Mouse (Mus musculus) right cerebral cortex, postnatal 14 days (tissue): Measurements from ENCODE around the gene Ndufa12.

ENCODE experiments used
- DNase-seq: peaks from one replicate; pipeline ENCODE4 v3.0.0; 2022

Ndufa12 gene

DNA sequence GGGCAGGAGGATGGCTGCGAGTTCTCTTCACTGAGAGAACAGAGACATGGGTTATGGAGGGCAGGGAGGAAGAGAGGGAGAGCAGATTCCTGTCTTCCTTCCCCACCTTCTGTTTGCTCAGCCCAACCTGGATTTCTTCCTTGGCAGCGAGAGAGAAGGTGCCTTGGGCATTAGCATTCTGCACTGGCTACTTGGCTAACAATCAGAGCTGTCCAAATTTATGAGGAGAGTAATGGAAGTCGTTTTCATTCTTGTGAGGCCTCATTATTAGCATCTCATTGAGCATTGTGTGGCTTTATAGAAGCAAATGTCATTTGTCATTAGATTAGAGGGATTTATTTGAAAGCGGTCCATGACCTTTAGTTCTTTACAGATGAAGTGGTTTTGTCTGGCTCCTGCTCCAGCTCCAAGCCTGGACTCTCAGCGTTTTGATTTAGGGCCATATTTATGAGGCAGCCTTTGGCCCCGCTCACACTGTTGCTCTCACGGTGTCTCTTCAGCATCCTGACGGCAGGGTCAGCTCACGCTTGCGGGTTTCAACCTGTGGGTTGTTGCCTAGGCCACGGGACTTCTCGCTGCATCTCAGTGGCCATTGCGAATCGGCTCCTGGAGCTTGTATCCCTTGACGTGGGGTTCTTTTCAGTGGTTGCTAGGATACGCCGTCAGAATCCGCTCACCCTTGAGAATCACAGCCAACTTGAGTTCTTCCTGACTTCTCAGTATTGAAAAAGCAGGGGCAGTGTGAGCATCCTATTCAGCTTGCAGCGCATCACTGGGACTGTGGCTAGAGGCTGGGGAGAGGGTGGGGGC lies 31.9 kb downstream of the Ndufa12 start:
- DNase-seq: peak; percentile 37

GRCm38 (mm10) chr10:94231025-94231424 lies 32.5 kb downstream of the Ndufa12 start:
- DNase-seq: no peak

GRCm38 (mm10) chr10:94235200-94235599 lies 36.7 kb downstream of the Ndufa12 start:
- DNase-seq: no peak

GRCm38 (mm10) chr10:94241346-94241745 lies 42.8 kb downstream of the Ndufa12 start:
- DNase-seq: no peak

GRCm38 (mm10) chr10:94247748-94248349 lies 49.3 kb downstream of the Ndufa12 start:
- no peak for DNase-seq

DNA sequence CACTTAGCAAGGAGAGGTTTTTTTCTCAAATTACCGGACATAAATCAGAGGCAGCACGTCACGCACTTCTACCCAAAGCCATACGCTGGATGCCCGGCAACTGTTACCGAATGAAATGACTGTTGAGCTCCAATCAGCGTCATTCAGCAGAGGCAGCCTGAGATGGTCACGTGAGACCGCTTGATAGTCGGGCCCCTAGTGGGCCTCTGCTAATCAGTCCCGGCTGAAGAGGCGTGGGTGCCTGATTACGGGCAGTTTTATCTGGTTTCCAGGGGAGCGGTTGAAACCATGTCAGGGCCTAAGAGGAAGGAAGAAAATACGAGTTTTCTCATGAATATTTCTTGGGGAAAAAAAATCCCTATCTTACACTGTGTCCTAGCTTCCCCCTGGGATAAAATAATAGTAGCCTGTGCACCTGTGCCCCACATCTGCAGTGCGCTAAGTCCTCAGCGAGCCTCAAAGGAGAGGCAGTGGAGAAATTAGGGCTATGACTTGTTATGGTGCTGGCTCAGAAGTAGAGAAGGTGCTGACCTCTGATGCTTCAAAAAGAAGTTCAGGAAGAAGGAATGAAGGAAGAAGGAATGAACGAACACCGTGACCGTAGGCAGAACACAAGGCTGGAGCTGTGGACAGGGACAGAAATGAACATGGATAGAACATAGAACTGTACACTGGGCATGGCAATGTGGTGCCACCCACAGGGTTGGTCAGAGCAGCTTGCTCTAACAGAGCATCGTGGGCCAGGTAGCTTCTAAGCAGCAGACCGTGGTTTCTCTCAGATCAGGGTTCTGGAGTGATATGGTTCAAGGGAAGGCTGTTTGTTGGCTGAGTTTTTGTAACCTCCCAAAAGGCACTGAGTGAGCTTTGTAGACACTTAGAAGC lies 51.3 kb downstream of the Ndufa12 start:
- peak; percentile 11 for DNase-seq

DNA sequence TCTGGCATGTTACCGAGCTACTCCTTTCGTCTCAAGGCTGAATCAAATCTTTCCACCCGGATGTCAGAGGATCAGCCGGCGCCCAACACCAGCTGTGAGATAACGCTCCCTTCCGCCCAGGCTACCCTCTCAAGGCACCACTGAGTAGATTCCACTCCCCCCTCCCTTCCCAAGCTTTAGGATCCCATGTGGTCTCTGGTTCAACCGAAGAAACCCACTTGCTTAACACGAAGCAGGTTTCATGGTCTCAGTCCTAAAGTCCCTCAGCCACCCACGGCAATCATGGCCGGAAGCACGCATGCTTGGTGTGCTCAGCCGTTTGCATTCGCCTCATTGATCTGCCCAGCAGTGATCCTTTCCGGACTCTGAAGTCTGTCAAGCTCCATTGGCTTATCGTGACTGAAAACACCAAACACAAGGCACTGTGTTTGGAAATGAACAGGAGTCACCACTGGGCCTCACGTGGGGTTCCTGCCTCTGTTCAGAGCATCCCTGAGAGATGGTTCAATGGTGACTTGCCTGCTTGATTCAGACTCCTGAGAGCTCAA lies 54.8 kb downstream of the Ndufa12 start:
- no peak for DNase-seq

DNA sequence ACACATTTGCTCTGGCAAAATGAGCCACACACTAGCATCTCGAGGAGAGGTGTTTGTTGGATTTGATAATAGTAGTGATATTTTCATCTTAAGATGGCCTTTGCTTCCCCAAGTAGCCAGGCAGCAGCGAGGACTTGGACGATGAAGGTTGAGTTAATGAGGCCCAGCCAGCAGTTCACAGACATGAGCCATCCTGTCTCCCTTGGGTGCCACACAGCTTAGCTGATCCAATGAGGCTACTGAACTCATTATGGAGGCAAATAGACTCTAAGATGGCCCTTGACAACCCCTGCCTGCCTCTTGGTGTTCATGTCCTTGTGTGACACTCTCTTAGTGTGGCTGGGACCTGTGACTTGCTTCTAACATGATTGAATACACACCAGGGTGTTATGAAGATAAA lies 56.2 kb downstream of the Ndufa12 start:
- no peak for DNase-seq

- no peak for DNase-seq
These were observed 57.2 kb downstream of the Ndufa12 start for GRCm38 (mm10) chr10:94255744-94256143.

DNA sequence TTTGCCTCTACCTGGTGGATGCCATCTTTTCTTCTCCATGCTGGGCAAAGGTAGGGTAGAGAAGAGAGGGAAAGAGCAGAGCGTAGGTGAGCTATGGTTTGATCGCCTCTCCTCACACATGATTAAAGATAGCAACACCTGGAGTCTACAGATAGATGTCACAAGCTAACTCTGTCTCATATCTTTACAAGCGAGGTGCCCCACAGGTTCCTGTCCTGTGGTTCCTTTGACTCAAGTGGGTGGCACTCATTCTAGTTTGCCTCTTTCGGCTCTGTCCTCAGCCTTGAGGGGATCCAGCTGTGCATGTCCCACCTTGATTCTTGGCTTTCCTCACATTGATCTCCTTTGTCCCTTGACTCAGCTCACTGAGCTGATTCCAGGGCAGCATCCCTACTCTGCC lies 58.0 kb downstream of the Ndufa12 start:
- no peak for DNase-seq

DNA sequence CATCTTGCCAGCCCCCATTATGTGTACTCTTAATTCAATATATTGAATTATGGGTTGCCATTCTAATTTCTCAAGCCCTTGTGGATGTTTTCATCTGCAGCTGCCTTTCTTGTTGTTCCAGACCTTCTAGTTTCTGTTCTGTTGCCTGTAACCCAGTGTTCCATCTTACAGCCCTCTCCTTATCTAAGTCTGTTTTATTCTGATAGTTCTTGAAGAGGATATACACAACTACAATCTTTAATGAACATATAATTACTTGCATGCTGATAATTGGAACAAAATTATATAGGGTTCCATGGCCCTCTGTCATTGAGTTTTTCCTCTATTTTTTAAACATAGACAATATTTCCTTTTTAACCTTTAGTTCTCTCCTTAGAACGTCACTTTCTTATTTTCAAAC lies 62.0 kb downstream of the Ndufa12 start:
- no peak for DNase-seq

- DNase-seq: no peak
These were observed 64.1 kb downstream of the Ndufa12 start for GRCm38 (mm10) chr10:94262646-94263045.

GRCm38 (mm10) chr10:94263211-94263610 lies 64.7 kb downstream of the Ndufa12 start:
- no peak for DNase-seq

DNA sequence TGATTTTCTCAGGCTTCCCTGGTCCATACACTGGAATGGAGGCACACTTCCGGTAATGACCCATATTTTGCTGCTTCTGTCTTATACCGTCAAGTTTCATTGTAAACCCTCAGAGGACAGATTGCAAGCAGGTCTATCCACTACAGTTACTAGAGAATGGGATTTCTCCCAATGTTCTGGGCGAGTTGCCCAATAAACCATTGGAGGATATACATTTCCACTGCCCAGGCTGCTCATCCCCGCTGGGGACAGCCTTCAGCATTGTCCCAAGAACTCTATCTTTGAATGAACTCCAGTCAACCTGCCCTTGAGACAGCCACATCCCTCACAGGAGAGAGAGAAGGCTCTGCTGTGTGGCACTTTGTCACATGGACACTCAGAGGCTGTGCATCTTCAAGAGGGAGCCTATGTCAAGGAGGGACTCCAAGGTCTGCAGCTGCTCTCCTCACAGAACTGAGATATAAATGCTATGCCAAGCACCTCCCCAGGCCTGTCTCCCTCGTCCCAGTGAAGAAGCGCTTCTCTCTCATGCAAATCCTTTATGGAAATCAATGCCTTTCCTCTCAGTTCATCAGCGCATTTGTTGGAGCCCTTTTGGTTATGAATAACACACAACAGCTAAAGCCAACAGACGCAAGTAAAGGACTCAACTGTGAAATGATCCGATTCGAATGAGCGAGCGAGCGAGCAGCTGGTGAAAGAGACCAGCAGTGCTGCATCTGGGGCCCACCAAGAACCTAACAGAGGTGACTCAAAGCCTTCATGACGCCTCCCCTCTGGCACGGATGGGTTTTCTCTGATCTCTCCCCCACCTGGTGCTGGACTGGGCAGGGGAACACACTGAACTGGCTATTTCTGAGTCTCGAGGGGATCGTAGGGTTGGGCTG lies 67.4 kb downstream of the Ndufa12 start:
- peak; percentile 25 for DNase-seq
